Mouse (Mus musculus): ENCODE results near the gene Epha10. TPM values are rescaled to one million over a fixed set of nuclear protein-coding genes. Genes with fewer than 3 reads are reported as not detected.
"Not testable (repeated sequence)": the region's sequence is repeated elsewhere in the genome, so short reads cannot be mapped to it uniquely, and the experiment has no call there.

The Epha10 gene
- total RNA-seq, 1 experiment from 2014 or later: not detected

GRCm38 (mm10) chr4:124889935-124890334 lies 9.2 kb downstream of the Epha10 start:
- ATAC-seq (replicated peaks; ENCODE audit: insufficient number of reproducible peaks, low FRiP score, low TSS enrichment, poor library complexity, severe bottlenecking): no peak

GRCm38 (mm10) chr4:124890831-124891230 lies 10.1 kb downstream of the Epha10 start:
- no peak for ATAC-seq (replicated peaks; ENCODE audit: insufficient number of reproducible peaks, low FRiP score, low TSS enrichment, poor library complexity, severe bottlenecking)

GRCm38 (mm10) chr4:124893769-124894168 lies 13.1 kb downstream of the Epha10 start:
- ATAC-seq (replicated peaks; ENCODE audit: insufficient number of reproducible peaks, low FRiP score, low TSS enrichment, poor library complexity, severe bottlenecking): no peak

GRCm38 (mm10) chr4:124894508-124895428 lies 14.1 kb downstream of the Epha10 start:
- no peak for ATAC-seq (replicated peaks; ENCODE audit: insufficient number of reproducible peaks, low FRiP score, low TSS enrichment, poor library complexity, severe bottlenecking)

GRCm38 (mm10) chr4:124898428-124898827 lies 17.7 kb downstream of the Epha10 start:
- no peak for ATAC-seq (replicated peaks; ENCODE audit: insufficient number of reproducible peaks, low FRiP score, low TSS enrichment, poor library complexity, severe bottlenecking)

GRCm38 (mm10) chr4:124899906-124900305 lies 19.2 kb downstream of the Epha10 start:
- no peak for ATAC-seq (replicated peaks; ENCODE audit: insufficient number of reproducible peaks, low FRiP score, low TSS enrichment, poor library complexity, severe bottlenecking)

- no peak for ATAC-seq (replicated peaks; ENCODE audit: insufficient number of reproducible peaks, low FRiP score, low TSS enrichment, poor library complexity, severe bottlenecking)
Measured at GRCm38 (mm10) chr4:124905417-124905816, 24.7 kb downstream of the Epha10 start.

- no peak for ATAC-seq (replicated peaks; ENCODE audit: insufficient number of reproducible peaks, low FRiP score, low TSS enrichment, poor library complexity, severe bottlenecking)
Measured at GRCm38 (mm10) chr4:124905971-124906822, 25.5 kb downstream of the Epha10 start.

GRCm38 (mm10) chr4:124928102-124928501 lies 47.4 kb downstream of the Epha10 start:
- ATAC-seq (replicated peaks; ENCODE audit: insufficient number of reproducible peaks, low FRiP score, low TSS enrichment, poor library complexity, severe bottlenecking): no peak

- peak; percentile 99 for ATAC-seq (replicated peaks; ENCODE audit: insufficient number of reproducible peaks, low FRiP score, low TSS enrichment, poor library complexity, severe bottlenecking)
Measured at GRCm38 (mm10) chr4:124936613-124937471, 56.1 kb downstream of the Epha10 start, which contains the start of gene 9930104L06Rik. 9930104L06Rik (plus strand) TSS chr4:124937048.

GRCm38 (mm10) chr4:124939211-124939610 lies 58.5 kb downstream of the Epha10 start, which contains the start of gene Cdca8:
Cdca8 (minus strand) TSS chr4:124939311.
- ATAC-seq (replicated peaks; ENCODE audit: insufficient number of reproducible peaks, low FRiP score, low TSS enrichment, poor library complexity, severe bottlenecking): not testable (repeated sequence)

GRCm38 (mm10) chr4:124943022-124943421 lies 62.3 kb downstream of the Epha10 start:
- ATAC-seq (replicated peaks; ENCODE audit: insufficient number of reproducible peaks, low FRiP score, low TSS enrichment, poor library complexity, severe bottlenecking): peak; percentile 55; the same call in 1 of the 2 replicates

- ATAC-seq (replicated peaks; ENCODE audit: insufficient number of reproducible peaks, low FRiP score, low TSS enrichment, poor library complexity, severe bottlenecking): no peak
Measured at GRCm38 (mm10) chr4:124943781-124944180, 63.1 kb downstream of the Epha10 start.

- no peak for ATAC-seq (replicated peaks; ENCODE audit: insufficient number of reproducible peaks, low FRiP score, low TSS enrichment, poor library complexity, severe bottlenecking)
Measured at GRCm38 (mm10) chr4:124944961-124945360, 64.3 kb downstream of the Epha10 start.

GRCm38 (mm10) chr4:124949488-124949887 lies 68.8 kb downstream of the Epha10 start:
- ATAC-seq (replicated peaks; ENCODE audit: insufficient number of reproducible peaks, low FRiP score, low TSS enrichment, poor library complexity, severe bottlenecking): no peak

GRCm38 (mm10) chr4:124950181-124951035 lies 69.7 kb downstream of the Epha10 start:
- ATAC-seq (replicated peaks; ENCODE audit: insufficient number of reproducible peaks, low FRiP score, low TSS enrichment, poor library complexity, severe bottlenecking): no peak

- no peak for ATAC-seq (replicated peaks; ENCODE audit: insufficient number of reproducible peaks, low FRiP score, low TSS enrichment, poor library complexity, severe bottlenecking)
Measured at GRCm38 (mm10) chr4:124951036-124951433, 70.3 kb downstream of the Epha10 start.

GRCm38 (mm10) chr4:124953546-124953945 lies 72.8 kb downstream of the Epha10 start:
- ATAC-seq (replicated peaks; ENCODE audit: insufficient number of reproducible peaks, low FRiP score, low TSS enrichment, poor library complexity, severe bottlenecking): no peak
